Mouse (Mus musculus) forebrain, embryonic 11.5 days (tissue): ENCODE measurements around the gene Tnk2. TPM values are rescaled to one million over a fixed set of nuclear protein-coding genes. Genes with fewer than 3 reads are reported as not detected.

Experiments
- ATAC-seq: fragments of 200-750 bp; cut with Nextera tagmentation; replicated peaks from 2 replicates; pipeline ENCODE4 v1.8.0; 2017; ENCODE audit warnings: moderate TSS enrichment; ENCODE audit not compliant: low FRiP score
- DNase-seq: peaks from one replicate; pipeline ENCODE4 v3.0.0-alpha.2; 2017; ENCODE audit warnings: low spot score
- H3K27ac ChIP-seq: fragments of 300-500 bp; sonication (generic); 2 replicates; pipeline ENCODE4 v1.5.1; 2014; ENCODE audit warnings: low read depth, low read length
- H3K27me3 ChIP-seq: fragments of 300-500 bp; sonication (generic); 2 replicates; pipeline ENCODE4 v1.6.1; 2014; ENCODE audit warnings: mild to moderate bottlenecking, low read length, mixed read lengths; ENCODE audit not compliant: control insufficient read depth, insufficient read depth
- H3K36me3 ChIP-seq: fragments of 300-500 bp; sonication (generic); 2 replicates; pipeline ENCODE4 v1.6.1; 2014; ENCODE audit warnings: mild to moderate bottlenecking, low read length, moderate library complexity, mixed read lengths; ENCODE audit not compliant: control insufficient read depth, insufficient read depth
- H3K4me1 ChIP-seq: fragments of 300-500 bp; sonication (generic); replicated peaks from 2 replicates; pipeline ENCODE4 v1.6.1; 2014; ENCODE audit warnings: low read length, mixed read lengths; ENCODE audit not compliant: control insufficient read depth, insufficient read depth
- H3K4me2 ChIP-seq: fragments of 300-500 bp; sonication (generic); 2 replicates; pipeline ENCODE4 v1.6.1; 2014; ENCODE audit warnings: low read depth, mild to moderate bottlenecking, low read length, moderate library complexity, mixed read lengths; ENCODE audit not compliant: severe bottlenecking
- H3K4me3 ChIP-seq: fragments of 300-500 bp; sonication (generic); 2 replicates; pipeline ENCODE4 v1.5.1; 2014; ENCODE audit warnings: low read depth, low read length
- H3K9ac ChIP-seq: fragments of 300-500 bp; sonication (generic); 2 replicates; pipeline ENCODE4 v1.6.1; 2014; ENCODE audit warnings: low read length
- H3K9me3 ChIP-seq: fragments of 300-500 bp; sonication (generic); 2 replicates; pipeline ENCODE4 v1.6.1; 2016; ENCODE audit warnings: low read length, mixed read lengths; ENCODE audit not compliant: control insufficient read depth
- WGBS: fragments of 180-500 bp; shearing (Covaris S2); extraction: QIAGEN DNeasy Blood & Tissue Kit; methylation state at CpG from one replicate; pipeline ENCODE4 v1.1.7; 2014; 5-methylcytosine and 5-hydroxymethylcytosine counted together
- polyA plus RNA-seq: library from polyadenylated mRNA; unstranded; fragments of >200 nt; fragmentation: Nextera tagmentation; extraction: Ambion mirVana; gene quantifications from 2 replicates; pipeline ENCODE4 v1.2.1, GENCODE M21; 2014

Tnk2 gene
- polyA plus RNA-seq, 1 experiment from 2014 or later, result 11.2 TPM

- WGBS, result 65% methylated on average over 9 of the region's 9 CpGs
- Histone ChIP-seq H3K27ac (peak overlapping the region; percentile 59; the same call in 1 of the 2 replicates), H3K4me2 (0 out of 2 replicates have a peak overlapping the region, but pooled peaks have one; percentile 11), H3K4me1 (peaks cover 14% of the 10 kb centered on the region), H3K4me3 (no peak overlapping the region), H3K27me3 (no peaks in the 10 kb centered on the region), H3K36me3 (no peaks in the 10 kb centered on the region), H3K9me3 (no peaks in the 10 kb centered on the region), H3K9ac (peak overlapping the region; percentile 27; the same call in 1 of the 2 replicates)
- DNase-seq (no peak), ATAC-seq (no peak)
These were observed 23.2 kb downstream of the Tnk2 start for GRCm38 (mm10) chr16:32666671-32667551.

- no peak overlapping the region for H3K9ac ChIP-seq
- H3K4me1 ChIP-seq, result peaks cover 11% of the 10 kb centered on the region
- 79% methylated on average over 3 of the region's 3 CpGs for WGBS
- H3K36me3 ChIP-seq, result no peaks in the 10 kb centered on the region
- no peak overlapping the region for H3K4me3 ChIP-seq
- no peak for ATAC-seq
- H3K27me3 ChIP-seq, result no peaks in the 10 kb centered on the region
- DNase-seq, result no peak
- no peak overlapping the region for H3K27ac ChIP-seq
- no peaks in the 10 kb centered on the region for H3K9me3 ChIP-seq
- no peak overlapping the region for H3K4me2 ChIP-seq
These were observed 23.8 kb downstream of the Tnk2 start for GRCm38 (mm10) chr16:32667552-32667872.

- H3K4me2 ChIP-seq, result no peak overlapping the region
- no peaks in the 10 kb centered on the region for H3K9me3 ChIP-seq
- DNase-seq (no peak), ATAC-seq (no peak)
- H3K36me3 ChIP-seq, result no peaks in the 10 kb centered on the region
- WGBS, result 70% methylated on average over 10 of the region's 10 CpGs
- no peak overlapping the region for H3K27ac ChIP-seq
- no peaks in the 10 kb centered on the region for H3K27me3 ChIP-seq
- H3K4me1 ChIP-seq, result peaks cover 11% of the 10 kb centered on the region
- no peak overlapping the region for H3K4me3 ChIP-seq
- H3K9ac ChIP-seq, result no peak overlapping the region
These were observed 24.4 kb downstream of the Tnk2 start for GRCm38 (mm10) chr16:32668030-32668429.

GRCm38 (mm10) chr16:32668472-32668871 lies 24.8 kb downstream of the Tnk2 start:
- 76% methylated on average over 4 of the region's 4 CpGs for WGBS
- H3K4me3 ChIP-seq, result no peak overlapping the region
- no peak overlapping the region for H3K4me2 ChIP-seq
- no peak overlapping the region for H3K9ac ChIP-seq
- H3K27ac ChIP-seq, result no peak overlapping the region
- peaks cover 11% of the 10 kb centered on the region for H3K4me1 ChIP-seq
- ATAC-seq (no peak), DNase-seq (no peak)
- H3K27me3 ChIP-seq, result no peaks in the 10 kb centered on the region
- H3K36me3 ChIP-seq, result no peaks in the 10 kb centered on the region
- H3K9me3 ChIP-seq, result no peaks in the 10 kb centered on the region

- Histone ChIP-seq H3K4me3 (no peak overlapping the region), H3K9ac (no peak overlapping the region), H3K9me3 (no peaks in the 10 kb centered on the region), H3K4me2 (no peak overlapping the region), H3K27ac (no peak overlapping the region), H3K27me3 (no peaks in the 10 kb centered on the region), H3K36me3 (no peaks in the 10 kb centered on the region), H3K4me1 (peaks cover 11% of the 10 kb centered on the region)
- 93% methylated on average over 10 of the region's 10 CpGs for WGBS
- DNase-seq (no peak), ATAC-seq (no peak)
These were observed 25.6 kb downstream of the Tnk2 start for GRCm38 (mm10) chr16:32669243-32669642.

- no peak overlapping the region for H3K4me3 ChIP-seq
- H3K27me3 ChIP-seq, result no peaks in the 10 kb centered on the region
- no peaks in the 10 kb centered on the region for H3K9me3 ChIP-seq
- DNase-seq (no peak), ATAC-seq (no peak)
- H3K4me2 ChIP-seq, result no peak overlapping the region
- H3K9ac ChIP-seq, result no peak overlapping the region
- H3K36me3 ChIP-seq, result no peaks in the 10 kb centered on the region; the same call in 1 of the 2 replicates
- peaks cover 7% of the 10 kb centered on the region for H3K4me1 ChIP-seq
- H3K27ac ChIP-seq, result no peak overlapping the region
- WGBS, result 90% methylated on average over 10 of the region's 10 CpGs
These were observed 26.9 kb downstream of the Tnk2 start for GRCm38 (mm10) chr16:32670354-32671124.

GRCm38 (mm10) chr16:32671206-32671887 lies 27.7 kb downstream of the Tnk2 start:
- no peaks in the 10 kb centered on the region; the same call in 1 of the 2 replicates for H3K36me3 ChIP-seq
- H3K9me3 ChIP-seq, result no peaks in the 10 kb centered on the region
- no peak overlapping the region for H3K9ac ChIP-seq
- H3K4me2 ChIP-seq, result no peak overlapping the region
- 92% methylated on average over 13 of the region's 13 CpGs for WGBS
- no peak overlapping the region for H3K4me3 ChIP-seq
- H3K27me3 ChIP-seq, result no peaks in the 10 kb centered on the region
- no peak for ATAC-seq
- H3K27ac ChIP-seq, result no peak overlapping the region
- peaks cover 4% of the 10 kb centered on the region for H3K4me1 ChIP-seq
- DNase-seq, result no peak

- ATAC-seq (no peak), DNase-seq (no peak)
- no peak overlapping the region for H3K27ac ChIP-seq
- WGBS, result 93% methylated on average over 7 of the region's 7 CpGs
- H3K9ac ChIP-seq, result no peak overlapping the region
- no peaks in the 10 kb centered on the region for H3K27me3 ChIP-seq
- H3K4me1 ChIP-seq, result no peaks in the 10 kb centered on the region
- H3K36me3 ChIP-seq, result no peaks in the 10 kb centered on the region; the same call in 1 of the 2 replicates
- no peak overlapping the region for H3K4me3 ChIP-seq
- no peak overlapping the region for H3K4me2 ChIP-seq
- H3K9me3 ChIP-seq, result no peaks in the 10 kb centered on the region
These were observed 28.6 kb downstream of the Tnk2 start for GRCm38 (mm10) chr16:32672250-32672649.
